Mouse (Mus musculus): ENCODE measurements around the gene Rufy2.
"Not testable (repeated sequence)": the region's sequence is repeated elsewhere in the genome, so short reads cannot be mapped to it uniquely, and the experiment has no call there.

Gene Rufy2

GRCm38 (mm10) chr10:63049106-63049505, 69.1 kb downstream of the Rufy2 start:
- no peak for DNase-seq (ENCODE audit: extremely low read depth, insufficient read length, low spot score)

- peak; percentile 13 for DNase-seq (ENCODE audit: extremely low read depth, insufficient read length, low spot score)
Measured at GRCm38 (mm10) chr10:63051267-63051666, 71.2 kb downstream of the Rufy2 start.

- no peak for DNase-seq (ENCODE audit: extremely low read depth, insufficient read length, low spot score)
Measured at GRCm38 (mm10) chr10:63052011-63052410, 72.0 kb downstream of the Rufy2 start.

- DNase-seq (ENCODE audit: extremely low read depth, insufficient read length, low spot score): no peak
Measured at GRCm38 (mm10) chr10:63053007-63053406, 73.0 kb downstream of the Rufy2 start.

GRCm38 (mm10) chr10:63054071-63054470, 74.0 kb downstream of the Rufy2 start:
- not testable (repeated sequence) for DNase-seq (ENCODE audit: extremely low read depth, insufficient read length, low spot score)

- no peak for DNase-seq (ENCODE audit: extremely low read depth, insufficient read length, low spot score)
Measured at GRCm38 (mm10) chr10:63054586-63054985, 74.6 kb downstream of the Rufy2 start.

GRCm38 (mm10) chr10:63056966-63057750, 77.1 kb downstream of the Rufy2 start:
- no peak for DNase-seq (ENCODE audit: extremely low read depth, insufficient read length, low spot score)

- DNase-seq (ENCODE audit: extremely low read depth, insufficient read length, low spot score): no peak
Measured at GRCm38 (mm10) chr10:63059862-63060261, 79.8 kb downstream of the Rufy2 start, which contains the start of gene Pbld1. Pbld1 (plus strand) TSS chr10:63060162.

- DNase-seq (ENCODE audit: extremely low read depth, insufficient read length, low spot score): no peak
Measured at GRCm38 (mm10) chr10:63060406-63060805, 80.4 kb downstream of the Rufy2 start.

GRCm38 (mm10) chr10:63061266-63061665, 81.2 kb downstream of the Rufy2 start:
- no peak for DNase-seq (ENCODE audit: extremely low read depth, insufficient read length, low spot score)

GRCm38 (mm10) chr10:63062696-63063095, 82.7 kb downstream of the Rufy2 start:
- DNase-seq (ENCODE audit: extremely low read depth, insufficient read length, low spot score): no peak

- DNase-seq (ENCODE audit: extremely low read depth, insufficient read length, low spot score): no peak
Measured at GRCm38 (mm10) chr10:63063365-63063764, 83.3 kb downstream of the Rufy2 start.

- DNase-seq (ENCODE audit: extremely low read depth, insufficient read length, low spot score): no peak
Measured at GRCm38 (mm10) chr10:63064516-63064915, 84.5 kb downstream of the Rufy2 start.

GRCm38 (mm10) chr10:63065561-63065960, 85.5 kb downstream of the Rufy2 start:
- DNase-seq (ENCODE audit: extremely low read depth, insufficient read length, low spot score): no peak

- DNase-seq (ENCODE audit: extremely low read depth, insufficient read length, low spot score): peak; percentile 13
Measured at GRCm38 (mm10) chr10:63065988-63066387, 86.0 kb downstream of the Rufy2 start.
